Mouse (Mus musculus) hindbrain, embryonic 16.5 days (tissue): ENCODE results near the gene Ripor3. TPM values are rescaled to one million over a fixed set of nuclear protein-coding genes. Genes with fewer than 3 reads are reported as not detected.
"Not testable (repeated sequence)": the region's sequence is repeated elsewhere in the genome, so short reads cannot be mapped to it uniquely, and the experiment has no call there.

ENCODE experiments used
- ATAC-seq: fragments of 200-750 bp; cut with Nextera tagmentation; 2 replicates; pipeline ENCODE4 v1.8.0; 2017; ENCODE audit warnings: moderate TSS enrichment, moderate library complexity
- H3K27ac ChIP-seq: fragments of 300-500 bp; sonication (generic); 2 replicates; pipeline ENCODE4 v1.5.1; 2014; ENCODE audit warnings: low read depth, mild to moderate bottlenecking, control low read depth, low read length, moderate library complexity
- H3K27me3 ChIP-seq: fragments of 300-500 bp; sonication (generic); replicated peaks from 2 replicates; pipeline ENCODE4 v1.6.1; 2014; ENCODE audit warnings: low read length; ENCODE audit not compliant: control insufficient read depth, insufficient read depth
- H3K36me3 ChIP-seq: fragments of 300-500 bp; sonication (generic); 2 replicates; pipeline ENCODE4 v1.6.1; 2014; ENCODE audit warnings: mild to moderate bottlenecking, low read length, moderate library complexity, mixed read lengths; ENCODE audit not compliant: control insufficient read depth, insufficient read depth
- H3K4me1 ChIP-seq: fragments of 300-500 bp; sonication (generic); 2 replicates; pipeline ENCODE4 v1.6.1; 2014; ENCODE audit warnings: low read depth, low read length; ENCODE audit not compliant: control insufficient read depth, insufficient read depth
- H3K4me2 ChIP-seq: fragments of 300-500 bp; sonication (generic); 2 replicates; pipeline ENCODE4 v1.6.1; 2014; ENCODE audit warnings: mild to moderate bottlenecking, low read length, control low read depth, moderate library complexity
- H3K4me3 ChIP-seq: fragments of 300-500 bp; sonication (generic); 2 replicates; pipeline ENCODE4 v1.5.1; 2014; ENCODE audit warnings: mild to moderate bottlenecking, low read length, control low read depth, moderate library complexity
- H3K9ac ChIP-seq: fragments of 300-500 bp; sonication (generic); 2 replicates; pipeline ENCODE4 v1.6.1; 2014; ENCODE audit warnings: low read depth, mild to moderate bottlenecking, control low read depth, low read length, moderate library complexity
- H3K9me3 ChIP-seq: fragments of 300-500 bp; sonication (generic); 2 replicates; pipeline ENCODE4 v1.6.1; 2014; ENCODE audit warnings: mild to moderate bottlenecking, low read length, moderate library complexity; ENCODE audit not compliant: control insufficient read depth
- WGBS: fragments of 180-500 bp; shearing (Covaris S2); extraction: QIAGEN DNeasy Blood & Tissue Kit; methylation state at CpG from one replicate; pipeline ENCODE4 v1.1.7; 2014; 5-methylcytosine and 5-hydroxymethylcytosine counted together
- polyA plus RNA-seq: library from polyadenylated mRNA; unstranded; fragments of >200 nt; fragmentation: Nextera tagmentation; extraction: Ambion mirVana; gene quantifications from 2 replicates; pipeline ENCODE4 v1.2.1, GENCODE M21; 2015

Ripor3 gene
- polyA plus RNA-seq = 0.19 and 0.70 TPM in 2 replicates

DNA sequence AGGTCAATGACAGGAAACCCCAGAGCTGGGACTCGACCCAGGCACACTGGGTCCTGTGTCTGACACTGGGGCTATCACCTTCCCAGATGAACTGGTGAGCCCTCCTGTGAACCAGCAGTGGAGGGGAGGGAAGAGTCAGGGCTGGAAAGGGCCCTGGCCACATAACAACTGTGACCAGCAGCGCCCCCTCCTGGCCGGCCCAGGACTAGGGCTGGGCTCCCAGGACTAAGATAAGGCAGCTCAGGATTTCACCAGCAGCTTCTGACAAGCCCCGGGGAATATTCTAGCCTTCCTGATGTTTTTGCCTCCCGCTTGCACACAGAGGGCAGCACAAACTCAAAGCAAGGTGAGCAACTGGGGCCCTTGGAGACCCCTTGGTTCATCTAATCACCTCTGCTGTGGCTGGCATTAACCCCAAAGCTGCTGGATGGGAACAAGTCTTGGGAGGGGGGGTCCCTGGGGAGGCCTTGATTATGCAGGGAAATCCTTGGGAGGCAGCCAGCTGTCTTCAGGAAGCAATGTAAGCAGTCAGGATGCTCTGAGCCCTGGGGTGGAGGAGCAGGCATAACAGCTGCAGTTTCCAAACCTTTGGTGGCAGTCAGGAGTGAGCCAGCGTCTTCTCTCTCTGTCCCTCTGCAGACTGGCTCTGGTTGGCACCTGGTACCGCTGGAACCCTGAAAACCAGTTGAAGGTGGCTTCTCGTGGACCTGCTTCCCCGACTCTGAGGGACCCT is at the start of gene Ripor3:
Gene Ripor3 (minus strand): TSS at position 683 of the 733 bp plus-strand sequence.
- no peak within 1 kb of the TSS for H3K9ac ChIP-seq
- no peak within 1 kb of the TSS for H3K4me2 ChIP-seq
- no peak within 1 kb of the TSS for H3K27ac ChIP-seq
- H3K27me3 ChIP-seq = no peaks in the 10 kb centered on the region
- peaks cover 4% of the 10 kb centered on the region; the same call in 1 of the 2 replicates for H3K4me1 ChIP-seq
- H3K9me3 ChIP-seq = no peaks in the 10 kb centered on the region
- 32% methylated on average over 9 of the region's 9 CpGs for WGBS
- no peak for ATAC-seq
- H3K36me3 ChIP-seq = no peaks in the 10 kb centered on the region
- no peak within 1 kb of the TSS for H3K4me3 ChIP-seq

DNA sequence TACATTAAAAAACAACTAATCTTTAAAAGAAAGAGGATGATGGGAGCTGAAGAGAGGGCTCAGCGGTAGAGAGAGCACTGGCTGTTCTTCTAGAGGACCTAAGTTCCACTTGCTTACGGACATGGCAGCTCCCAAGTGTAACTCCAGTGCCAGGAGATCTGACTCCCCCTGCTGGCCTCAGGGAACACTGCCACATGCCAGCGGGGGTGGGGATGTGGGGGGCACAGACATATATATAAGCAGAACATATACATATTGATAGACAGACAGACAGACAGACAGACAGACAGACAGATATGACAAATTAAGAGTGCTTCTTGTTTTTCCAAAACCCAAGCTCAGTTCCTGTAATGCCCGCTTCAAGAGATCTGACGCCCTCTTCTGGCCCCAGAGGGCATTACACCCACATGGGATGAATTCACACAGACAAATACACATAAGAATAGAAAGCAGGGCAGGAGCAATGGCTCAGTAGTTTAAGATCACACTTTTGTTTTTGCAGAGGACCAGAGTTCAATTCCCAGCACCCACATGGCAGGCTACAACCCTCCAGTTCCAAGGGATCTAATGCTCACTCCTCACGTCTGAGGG is 48.9 kb upstream of the Ripor3 start:
- no peak overlapping the region for H3K9ac ChIP-seq
- H3K4me1 ChIP-seq = no peaks in the 10 kb centered on the region
- H3K9me3 ChIP-seq = no peaks in the 10 kb centered on the region
- 82% methylated on average over 6 of the region's 6 CpGs for WGBS
- ATAC-seq = no peak
- H3K27me3 ChIP-seq = no peaks in the 10 kb centered on the region
- H3K4me3 ChIP-seq = no peak overlapping the region
- no peak overlapping the region for H3K27ac ChIP-seq
- H3K36me3 ChIP-seq = no peaks in the 10 kb centered on the region
- H3K4me2 ChIP-seq = no peak overlapping the region

DNA sequence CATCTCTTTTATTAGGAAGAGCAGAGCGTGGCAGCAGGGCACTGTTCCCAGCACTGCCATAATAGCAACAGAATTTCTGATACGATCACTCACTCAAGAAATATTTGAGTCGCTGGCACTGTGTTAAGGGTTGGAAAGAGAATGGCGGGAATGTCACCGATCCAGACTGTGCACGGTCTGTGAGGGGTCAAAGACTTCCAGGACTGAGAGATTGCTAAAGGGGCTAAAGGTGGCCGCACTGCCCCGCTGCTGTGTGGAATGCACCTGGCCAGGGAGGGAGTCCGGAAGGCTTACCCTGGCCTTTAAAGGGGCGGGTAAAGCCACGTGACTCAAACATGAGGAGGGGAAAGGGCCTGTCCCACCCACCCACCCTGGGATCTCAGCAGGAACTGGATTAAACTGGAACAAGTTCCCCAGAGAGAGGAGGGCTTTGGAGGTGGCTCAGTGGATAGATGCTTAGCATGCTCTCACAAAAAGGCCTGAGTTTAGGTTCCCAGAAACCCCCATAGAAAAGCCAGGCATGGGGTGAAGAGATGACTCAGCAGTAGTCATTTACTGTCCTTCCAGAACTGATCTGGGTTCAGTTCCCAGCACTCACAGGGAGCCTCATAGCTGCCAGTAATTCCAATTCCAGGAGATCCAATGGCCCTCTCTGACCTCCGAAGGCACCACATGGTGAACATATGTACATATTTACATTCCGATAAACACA is 48.2 kb upstream of the Ripor3 start:
- Histone ChIP-seq H3K36me3 (no peaks in the 10 kb centered on the region), H3K4me1 (no peaks in the 10 kb centered on the region), H3K4me3 (no peak overlapping the region), H3K9ac (no peak overlapping the region), H3K27me3 (no peaks in the 10 kb centered on the region), H3K9me3 (no peaks in the 10 kb centered on the region), H3K27ac (no peak overlapping the region), H3K4me2 (no peak overlapping the region)
- 32% methylated on average over 13 of the region's 13 CpGs for WGBS
- ATAC-seq = no peak

DNA sequence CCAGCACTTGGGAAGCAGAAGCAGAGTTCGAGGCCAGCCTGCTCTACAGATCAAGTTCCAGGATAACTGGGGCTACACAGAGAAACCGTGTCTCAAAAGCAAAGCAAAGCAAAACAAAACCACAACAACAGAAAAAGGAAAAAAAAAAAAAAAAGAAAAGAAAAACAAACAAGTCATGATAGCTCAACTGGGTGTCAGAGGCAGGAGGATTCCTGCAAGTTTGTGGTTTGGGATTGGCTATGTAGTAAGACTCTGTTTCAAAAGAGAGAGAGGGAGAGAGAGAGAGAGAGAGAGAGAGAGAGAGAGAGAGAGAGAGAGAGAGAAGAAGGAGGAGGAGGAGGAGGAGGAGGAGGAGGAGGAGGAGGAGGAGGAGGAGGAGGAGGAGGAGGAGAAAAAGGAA is 47.5 kb upstream of the Ripor3 start:
- 74% methylated on average over 2 of the region's 2 CpGs for WGBS
- not testable (repeated sequence) for H3K36me3 ChIP-seq, H3K27me3 ChIP-seq, ATAC-seq, H3K9ac ChIP-seq, H3K9me3 ChIP-seq, H3K4me3 ChIP-seq, H3K4me2 ChIP-seq, H3K4me1 ChIP-seq, H3K27ac ChIP-seq

DNA sequence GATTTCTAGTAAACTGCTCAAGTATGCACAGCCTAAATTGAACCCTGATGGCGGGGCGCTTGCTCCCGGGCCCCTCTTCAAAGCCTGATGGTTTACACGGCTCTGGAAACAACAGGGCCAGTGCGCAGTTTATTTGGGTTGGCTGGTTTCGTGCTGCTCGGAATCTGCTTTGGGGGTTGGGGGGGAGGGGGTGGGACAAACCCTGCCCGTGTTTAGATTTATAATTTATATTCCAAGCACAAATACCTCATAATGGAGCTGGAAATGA is 46.2 kb upstream of the Ripor3 start:
- no peak for ATAC-seq

DNA sequence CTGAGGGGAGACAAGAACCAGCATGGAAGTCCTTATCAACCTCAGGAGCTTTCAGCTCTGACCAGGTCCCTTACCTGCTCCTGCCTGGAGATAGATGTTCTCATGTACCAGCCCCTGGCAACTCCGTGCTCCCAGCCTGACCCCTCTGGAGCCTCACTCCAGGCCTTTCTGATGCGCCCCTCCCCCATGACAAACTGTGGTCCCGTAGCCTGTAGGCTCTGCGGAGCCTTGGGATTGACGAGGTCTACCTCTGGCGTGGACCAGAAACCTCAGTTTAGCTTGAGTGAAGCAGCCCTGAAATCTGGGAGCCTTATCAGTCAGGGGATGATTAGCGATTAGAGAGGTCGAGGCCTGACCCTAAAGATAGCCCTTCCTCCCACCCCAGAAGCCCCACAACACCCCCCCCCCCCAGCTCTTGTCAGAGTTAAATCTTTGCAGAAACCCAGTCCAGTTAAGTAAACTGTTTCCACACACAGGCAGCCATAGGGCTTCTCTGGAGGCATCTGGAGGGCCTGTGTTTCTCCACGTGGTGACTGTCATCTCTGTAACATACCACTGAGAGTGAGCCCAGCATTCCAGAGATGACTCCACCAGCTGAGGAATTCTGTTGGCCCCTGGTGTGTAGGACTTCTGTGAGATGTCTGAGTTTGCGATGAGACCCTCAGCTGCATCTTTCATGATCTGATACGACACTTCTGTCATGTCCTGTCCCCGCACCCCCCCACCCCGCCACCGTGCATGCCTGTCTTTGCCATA is 45.7 kb upstream of the Ripor3 start:
- Histone ChIP-seq H3K27ac (no peak overlapping the region), H3K36me3 (no peaks in the 10 kb centered on the region), H3K9ac (no peak overlapping the region), H3K4me1 (no peaks in the 10 kb centered on the region), H3K4me2 (no peak overlapping the region), H3K9me3 (no peaks in the 10 kb centered on the region), H3K27me3 (peaks cover 9% of the 10 kb centered on the region), H3K4me3 (no peak overlapping the region)
- WGBS = 48% methylated on average over 14 of the region's 14 CpGs
- ATAC-seq = no peak

More for the DNA sequence above, 46.2 kb upstream of the Ripor3 start:
- 71% methylated on average over 8 of the region's 8 CpGs for WGBS
- no peaks in the 10 kb centered on the region for H3K9me3 ChIP-seq
- H3K9ac ChIP-seq = no peak overlapping the region
- no peaks in the 10 kb centered on the region for H3K36me3 ChIP-seq
- H3K27ac ChIP-seq = no peak overlapping the region
- no peak overlapping the region for H3K4me3 ChIP-seq
- H3K4me2 ChIP-seq = no peak overlapping the region
- no peaks in the 10 kb centered on the region for H3K4me1 ChIP-seq
- H3K27me3 ChIP-seq = peaks cover 4% of the 10 kb centered on the region

DNA sequence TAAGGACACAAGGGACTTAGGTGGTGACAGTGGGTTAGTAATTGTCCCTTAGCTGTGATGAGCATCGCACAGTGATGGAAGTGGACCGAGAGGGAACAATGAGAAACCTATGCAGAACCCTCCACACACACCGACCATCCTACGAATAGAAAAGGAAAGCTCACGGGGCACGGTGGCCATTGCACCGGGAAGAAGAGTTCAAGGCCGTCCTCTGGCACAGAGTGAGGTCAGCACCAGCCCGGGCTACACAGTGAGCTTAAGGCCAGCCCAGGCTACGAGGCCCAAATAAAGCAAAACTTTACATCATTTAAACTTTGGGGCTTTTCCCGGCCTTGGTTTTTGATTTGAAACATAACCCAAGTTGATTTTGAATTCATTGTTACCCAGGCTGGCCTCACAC is 43.7 kb upstream of the Ripor3 start:
- no peak for ATAC-seq
- Histone ChIP-seq H3K9me3 (no peaks in the 10 kb centered on the region), H3K27ac (no peak overlapping the region), H3K4me1 (peaks cover 11% of the 10 kb centered on the region), H3K4me2 (no peak overlapping the region), H3K27me3 (peaks cover 23% of the 10 kb centered on the region), H3K36me3 (no peaks in the 10 kb centered on the region), H3K4me3 (no peak overlapping the region), H3K9ac (no peak overlapping the region)
- WGBS = 92% methylated on average over 11 of the region's 11 CpGs

DNA sequence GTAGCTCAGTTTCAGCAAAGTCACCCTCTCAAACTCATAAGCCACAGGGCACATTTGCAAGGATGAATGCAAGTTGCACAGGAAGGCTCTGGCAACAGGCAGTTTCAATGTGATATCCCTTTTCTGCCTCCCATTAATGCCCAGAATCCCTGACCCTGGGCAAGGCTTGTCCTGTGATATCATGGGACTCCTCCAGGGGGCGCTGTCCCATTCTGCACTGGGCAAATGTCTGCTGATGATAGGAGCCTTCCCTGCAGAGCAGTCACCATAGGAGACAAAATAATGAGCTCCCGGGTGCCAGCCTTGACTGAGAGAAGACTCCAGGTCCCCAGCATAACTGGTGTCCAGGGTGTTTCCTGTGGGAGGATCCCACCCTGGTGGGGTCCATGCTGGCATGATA is 42.3 kb upstream of the Ripor3 start:
- Histone ChIP-seq H3K9ac (no peak overlapping the region), H3K4me2 (no peak overlapping the region), H3K4me3 (no peak overlapping the region), H3K9me3 (no peaks in the 10 kb centered on the region), H3K27ac (no peak overlapping the region), H3K27me3 (peaks cover 27% of the 10 kb centered on the region), H3K36me3 (no peaks in the 10 kb centered on the region), H3K4me1 (peaks cover 11% of the 10 kb centered on the region)
- no peak for ATAC-seq
- 14% methylated on average over 2 of the region's 2 CpGs for WGBS

DNA sequence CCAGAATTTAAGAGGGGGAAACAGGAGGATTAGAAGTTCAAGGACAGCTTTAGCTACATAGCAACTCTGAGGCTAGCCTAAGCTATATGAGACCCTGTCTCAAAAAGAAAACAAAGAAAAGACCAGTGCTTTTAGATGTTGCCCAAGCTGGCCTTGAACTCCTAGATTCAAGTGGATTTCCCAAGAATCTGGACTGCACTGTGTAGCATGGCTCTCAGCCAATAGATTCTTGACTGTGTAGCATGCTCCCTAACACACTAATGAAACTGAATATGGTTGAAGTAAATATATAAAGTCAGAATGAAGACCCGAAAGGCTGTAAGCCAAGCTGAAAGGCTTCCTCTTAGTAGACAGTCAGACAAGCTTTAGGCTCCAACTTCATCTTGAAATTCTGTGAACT is 41.7 kb upstream of the Ripor3 start:
- no peak overlapping the region for H3K27ac ChIP-seq
- no peak overlapping the region for H3K4me3 ChIP-seq
- H3K9me3 ChIP-seq = no peaks in the 10 kb centered on the region
- no peaks in the 10 kb centered on the region for H3K36me3 ChIP-seq
- no peak for ATAC-seq
- 96% methylated on average over 1 of the region's 1 CpGs for WGBS
- no peak overlapping the region for H3K4me2 ChIP-seq
- no peak overlapping the region for H3K9ac ChIP-seq
- H3K4me1 ChIP-seq = peaks cover 11% of the 10 kb centered on the region
- H3K27me3 ChIP-seq = peaks cover 27% of the 10 kb centered on the region
